Mouse (Mus musculus) thymus, postnatal 36 days (tissue): ENCODE data around the gene Scaf4.

ENCODE experiments used
- DNase-seq, 2 experiments: peaks; one replicate each; pipeline ENCODE4 v3.0.0; 2022; ENCODE audit warnings: mixed read lengths in 2 of 2

Gene Scaf4

DNA sequence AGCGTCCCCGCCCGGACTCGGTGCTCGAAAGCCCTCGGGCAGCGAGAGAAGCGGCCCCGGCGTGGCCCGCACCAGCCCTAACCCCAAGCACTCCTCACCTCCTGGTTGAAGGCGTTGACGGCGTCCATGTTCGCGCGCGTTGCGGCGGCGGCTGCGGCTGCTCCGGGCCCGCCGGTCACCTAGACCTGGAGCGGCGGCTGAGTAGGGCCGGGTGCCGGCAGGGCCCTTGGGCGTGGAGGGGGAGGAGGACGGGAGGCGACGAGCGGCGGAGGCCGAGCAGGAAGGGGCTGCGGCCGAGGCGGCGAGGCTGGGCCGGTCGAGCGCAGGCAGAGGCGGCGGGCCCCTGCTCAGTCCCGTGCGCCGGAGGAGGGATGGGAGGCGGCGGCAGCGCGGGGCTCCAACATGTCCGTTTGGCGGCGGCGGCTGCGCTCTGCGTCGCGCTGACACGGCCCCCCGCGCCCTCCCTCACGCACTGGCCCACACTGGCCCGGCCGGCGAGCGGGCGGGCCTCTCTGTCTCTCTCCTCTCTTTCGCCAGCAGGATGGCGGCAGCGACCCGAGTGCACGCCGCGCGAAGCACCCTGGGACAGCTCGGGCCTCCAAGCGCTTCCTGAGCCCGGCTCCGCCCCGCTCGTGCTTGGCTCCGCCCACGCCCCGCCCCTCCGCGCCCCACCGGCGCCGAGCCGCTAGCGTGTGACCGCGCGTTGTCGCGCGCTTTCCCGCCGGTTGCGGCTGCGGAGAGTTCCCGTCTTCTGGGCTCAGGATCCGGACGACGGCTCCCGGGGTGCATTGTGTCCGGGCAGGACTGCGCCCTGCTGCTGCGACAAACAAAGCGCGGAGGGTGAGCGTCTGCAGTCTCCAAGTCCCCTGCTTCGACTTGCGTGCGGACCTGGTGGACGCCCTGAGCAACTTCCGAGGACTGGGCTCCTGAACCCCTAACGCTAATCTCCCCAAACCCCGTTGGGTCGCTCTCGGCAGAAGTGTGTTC, at the start of gene Scaf4:
Gene Scaf4 (minus strand): TSS at position 599 of the 987 bp plus-strand sequence.
- DNase-seq, result peak; percentile 95 to 96

DNA sequence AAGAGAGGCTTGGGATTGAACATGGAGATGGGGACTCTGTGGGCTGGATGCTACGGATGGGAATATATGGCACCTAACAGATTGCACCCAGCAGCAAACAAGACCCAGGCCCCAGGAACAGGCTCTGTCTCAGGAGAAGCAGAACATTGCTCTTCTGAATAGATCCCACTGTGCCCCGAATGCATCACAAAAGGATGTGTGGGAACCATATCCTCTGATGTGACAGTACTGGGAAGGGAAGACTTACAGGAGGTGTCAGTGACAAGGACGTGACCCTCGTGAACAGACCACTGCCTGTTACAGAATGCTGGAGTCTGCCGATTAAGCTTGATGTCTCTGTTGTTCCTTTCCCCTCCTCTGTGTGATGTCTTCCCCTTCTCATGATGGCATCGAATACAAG, 48.2 kb upstream of the Scaf4 start:
- DNase-seq, result no peak

DNA sequence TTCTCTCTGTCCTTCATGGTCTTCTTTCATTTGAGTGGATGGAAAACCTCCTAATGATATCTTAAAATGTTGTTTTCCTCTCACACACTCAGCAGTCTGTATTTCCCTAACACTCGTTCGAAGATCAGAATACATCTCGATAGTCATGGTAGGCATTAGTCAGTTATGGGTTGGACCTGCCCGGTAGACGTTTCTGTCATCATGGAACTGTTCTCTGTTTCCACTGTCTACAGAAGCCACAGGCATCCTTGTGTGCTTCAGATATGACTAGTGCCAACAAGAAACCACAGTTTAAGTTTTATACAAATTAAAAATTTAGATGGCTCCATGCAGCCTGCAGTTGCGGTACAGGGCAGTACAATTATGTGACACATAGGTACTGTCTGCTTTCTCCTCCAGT, 46.7 kb upstream of the Scaf4 start:
- DNase-seq, result no peak

DNA sequence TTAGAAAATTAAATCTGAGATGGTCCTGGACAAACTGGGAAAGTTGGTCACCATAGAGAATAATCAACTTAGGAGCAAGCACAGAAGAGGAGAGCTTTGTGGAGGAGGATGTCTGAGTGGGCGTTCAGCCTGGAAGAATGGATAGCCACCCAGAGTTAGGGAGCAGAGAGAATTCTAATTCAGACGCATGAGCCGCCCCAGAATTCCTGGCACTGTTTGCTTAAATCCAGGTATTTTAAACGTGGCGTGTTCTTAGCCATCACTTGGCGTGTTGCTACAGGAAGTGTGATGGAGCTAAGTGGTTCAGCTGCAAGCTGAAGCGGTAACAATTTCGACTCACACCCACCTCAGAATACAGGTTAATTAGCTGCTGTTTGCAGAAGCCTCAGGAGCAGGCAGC, 45.2 kb upstream of the Scaf4 start:
- no peak for DNase-seq

DNA sequence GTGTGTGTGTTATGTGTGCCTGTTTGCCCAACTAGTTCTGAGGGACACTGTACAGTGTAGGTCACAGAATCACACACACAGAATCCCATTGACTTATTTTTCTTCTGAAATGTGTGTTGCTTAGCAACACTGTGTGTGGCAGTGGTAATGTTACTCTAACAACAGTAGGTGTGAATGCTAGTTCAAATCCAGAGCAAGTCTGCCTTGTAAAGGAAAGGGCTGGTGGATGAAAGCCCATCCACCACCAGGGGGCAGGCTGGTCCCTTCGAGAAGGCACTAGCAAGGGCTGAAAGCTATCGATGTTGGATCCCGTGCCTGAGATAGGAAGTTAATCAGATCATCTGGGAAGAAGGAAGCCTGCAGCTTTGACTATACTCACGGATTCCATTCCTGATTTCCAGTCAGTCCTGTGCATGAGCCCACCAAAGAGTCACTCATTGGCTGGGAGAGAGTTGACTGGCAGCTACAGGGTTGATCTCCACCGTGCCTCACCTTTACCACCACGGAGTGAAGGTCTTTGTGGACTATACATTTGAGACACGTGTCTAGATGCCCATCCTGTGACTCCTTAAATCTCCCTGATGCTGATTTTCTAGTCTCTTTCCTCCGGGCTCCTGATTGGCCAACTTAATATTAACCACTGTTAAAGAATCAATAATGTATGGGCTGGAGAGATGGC, 38.7 kb upstream of the Scaf4 start:
- DNase-seq, result peak; percentile 65 to 74

DNA sequence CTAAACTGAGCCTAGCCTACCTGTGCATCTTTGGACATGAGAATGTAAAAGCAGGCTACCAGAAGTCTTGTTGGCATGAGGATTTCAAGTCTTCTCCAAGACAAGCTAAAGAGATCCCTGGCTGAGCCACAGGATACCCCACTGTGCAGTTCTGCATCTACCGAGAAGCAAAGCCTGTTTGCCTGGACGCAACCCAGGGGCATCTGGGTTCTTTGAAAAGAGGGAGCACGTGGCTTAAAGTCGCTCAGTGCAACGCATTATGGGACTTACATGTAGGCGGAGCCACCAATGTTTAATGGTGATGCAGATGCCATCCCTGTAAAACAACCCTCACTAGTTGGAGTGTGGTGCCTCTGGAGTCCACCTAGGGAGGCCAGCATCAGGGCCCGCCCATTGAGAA, 35.0 kb upstream of the Scaf4 start:
- DNase-seq, result no peak

DNA sequence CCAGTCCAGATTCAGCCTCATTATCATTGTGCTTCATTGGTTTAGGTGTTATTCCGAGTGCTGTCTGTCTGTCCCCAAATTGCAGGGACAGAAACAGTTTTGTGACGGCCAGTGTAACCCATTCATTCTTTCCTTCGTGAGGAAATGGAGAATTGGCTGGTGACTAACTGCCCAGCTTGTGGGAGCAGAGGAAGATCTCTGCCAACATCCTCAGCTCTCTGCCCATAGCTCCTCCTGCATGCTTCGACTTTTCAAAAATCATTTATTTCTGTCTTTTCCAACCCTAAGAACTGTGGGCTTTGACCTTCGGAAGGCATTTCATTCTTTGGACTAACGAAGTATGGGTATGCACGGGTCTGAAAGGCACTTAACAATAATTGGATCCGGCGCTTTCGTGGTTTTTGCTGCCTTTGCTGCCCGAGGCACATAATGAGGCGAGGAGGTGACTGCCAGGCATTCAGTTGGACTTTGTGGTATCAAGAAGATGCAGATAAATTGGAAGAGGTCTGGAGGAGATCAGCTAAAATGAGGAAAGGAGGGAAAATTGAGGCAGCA, 34.1 kb upstream of the Scaf4 start:
- DNase-seq, result no peak

DNA sequence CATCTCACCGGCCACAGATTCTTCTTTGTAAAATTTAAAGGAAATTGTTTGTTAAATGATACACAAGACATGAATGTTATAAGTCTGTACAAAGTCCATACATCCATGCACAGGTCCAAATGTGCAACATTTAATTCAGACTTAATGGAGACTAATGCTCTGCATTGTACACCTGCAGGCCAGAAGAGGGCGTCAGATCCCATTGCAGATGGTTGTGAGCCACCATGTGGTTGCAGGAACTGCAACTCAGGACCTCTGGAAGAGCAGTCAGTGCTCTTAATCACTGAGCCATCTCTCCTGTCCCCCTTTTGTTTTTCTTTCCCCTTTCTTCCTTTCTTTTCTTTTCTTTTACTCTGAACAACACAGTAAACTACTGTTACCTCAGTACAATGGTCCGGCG, 33.5 kb upstream of the Scaf4 start:
- no peak for DNase-seq

DNA sequence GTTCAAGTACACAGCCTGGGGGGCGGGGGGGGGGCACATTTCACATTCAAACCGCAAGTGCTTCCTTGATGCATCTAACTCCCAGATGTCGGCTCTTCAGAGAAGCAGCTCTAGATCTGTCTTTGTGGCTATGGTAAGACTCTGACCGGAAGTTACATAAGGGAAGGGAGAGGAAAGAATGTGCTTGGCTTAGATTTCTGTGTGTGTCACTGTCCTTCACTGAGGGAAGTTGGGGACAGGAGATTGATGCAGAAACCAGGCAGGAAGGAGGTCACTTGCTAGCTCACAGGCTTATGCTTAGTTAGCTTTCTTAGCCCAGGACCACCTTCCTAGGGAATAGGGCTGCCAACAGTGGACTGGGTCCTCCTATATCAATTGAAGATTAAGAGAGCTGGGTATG, 31.6 kb upstream of the Scaf4 start:
- DNase-seq, result no peak

DNA sequence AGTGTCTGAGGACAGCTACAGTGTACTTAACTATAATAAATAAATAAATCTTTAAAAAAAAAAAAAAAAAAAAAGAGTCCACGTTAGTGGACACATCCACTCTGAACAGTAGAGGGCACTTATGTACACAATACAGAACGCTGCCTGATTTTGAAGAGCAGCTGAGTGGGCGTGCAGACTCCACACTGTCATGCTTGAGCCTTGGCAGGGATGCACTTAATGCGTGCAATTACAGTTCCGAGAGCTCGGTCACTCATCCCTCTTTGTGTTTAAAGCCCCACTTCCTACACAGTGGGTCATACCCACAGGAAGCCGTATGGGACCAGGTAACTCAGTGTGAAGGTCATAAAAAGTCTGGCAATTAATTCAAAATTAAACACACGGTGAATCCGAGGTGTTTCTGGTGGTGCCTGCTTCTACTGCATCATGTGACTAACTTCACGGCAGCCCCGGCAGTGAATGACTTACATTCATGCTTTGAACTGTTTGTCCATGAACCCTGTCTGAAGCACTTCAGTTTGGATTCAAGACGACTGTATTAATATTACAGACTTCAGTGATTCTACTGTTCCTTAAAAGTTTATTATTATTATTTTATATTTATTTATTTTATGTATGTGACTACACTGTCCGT, 28.3 kb upstream of the Scaf4 start:
- no peak for DNase-seq

DNA sequence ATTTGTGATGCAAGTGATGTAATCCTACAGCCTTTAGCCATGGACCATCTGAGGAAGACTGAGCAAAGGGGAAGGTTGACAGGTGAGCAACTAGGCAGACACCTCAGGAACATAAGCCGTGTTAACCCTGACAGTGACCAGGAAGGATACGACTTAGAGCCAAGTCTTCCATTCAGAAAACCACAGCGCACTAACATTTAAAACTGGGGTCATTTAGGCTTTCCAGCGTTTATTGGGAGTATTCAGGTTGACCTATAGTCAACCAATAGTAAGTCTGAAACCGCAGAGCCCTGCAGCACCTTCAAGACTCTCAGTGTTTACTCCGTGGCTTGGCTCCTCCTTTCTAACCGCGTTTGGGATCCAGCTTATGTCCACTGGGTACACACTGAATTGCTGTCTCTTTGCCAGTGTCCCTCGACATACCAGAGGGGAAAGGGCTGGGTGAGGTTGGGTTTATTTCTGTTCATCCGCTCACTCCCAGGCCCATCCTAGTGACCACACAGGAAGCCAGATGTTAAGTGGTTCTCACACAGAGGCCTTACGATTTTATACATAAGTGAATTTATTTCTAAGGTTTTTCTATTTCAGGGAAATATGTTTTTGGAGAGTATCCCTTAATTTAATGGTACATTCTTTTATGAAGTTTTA, 26.3 kb upstream of the Scaf4 start:
- no peak for DNase-seq

DNA sequence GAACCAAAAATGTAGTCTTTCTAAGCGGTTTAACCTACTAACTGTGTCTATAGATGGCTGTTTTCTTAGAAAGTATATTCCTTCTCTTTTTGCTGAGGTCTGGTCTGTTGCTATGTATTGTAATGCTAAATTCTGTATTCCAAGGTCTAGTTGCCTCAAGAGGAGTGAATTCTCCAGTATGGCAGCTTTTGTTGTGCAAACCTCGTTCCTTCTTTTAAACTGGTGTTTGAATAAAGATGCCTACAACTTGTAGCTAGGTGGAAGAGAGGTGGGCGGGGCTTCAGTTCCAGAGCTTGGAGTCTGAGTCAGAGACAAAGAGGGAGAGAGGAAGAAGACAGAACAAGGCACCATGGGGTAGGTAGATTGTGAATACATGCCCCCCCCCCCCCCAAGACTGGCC, 25.5 kb upstream of the Scaf4 start:
- DNase-seq, result no peak

DNA sequence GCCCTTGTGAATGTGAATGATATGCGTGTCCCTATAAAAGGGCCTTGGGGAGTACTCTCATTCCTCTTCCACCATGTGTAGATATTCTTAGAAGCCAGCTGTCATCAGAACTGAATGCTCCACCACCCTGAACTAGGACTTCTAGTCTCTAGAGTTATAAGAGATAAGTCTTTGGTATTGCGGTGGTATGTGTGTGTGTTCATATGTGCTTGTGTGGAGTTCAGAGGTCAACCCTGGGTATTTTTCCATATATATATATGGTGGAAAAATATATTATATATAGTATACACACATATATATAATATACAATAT, 19.6 kb upstream of the Scaf4 start:
- no peak for DNase-seq

DNA sequence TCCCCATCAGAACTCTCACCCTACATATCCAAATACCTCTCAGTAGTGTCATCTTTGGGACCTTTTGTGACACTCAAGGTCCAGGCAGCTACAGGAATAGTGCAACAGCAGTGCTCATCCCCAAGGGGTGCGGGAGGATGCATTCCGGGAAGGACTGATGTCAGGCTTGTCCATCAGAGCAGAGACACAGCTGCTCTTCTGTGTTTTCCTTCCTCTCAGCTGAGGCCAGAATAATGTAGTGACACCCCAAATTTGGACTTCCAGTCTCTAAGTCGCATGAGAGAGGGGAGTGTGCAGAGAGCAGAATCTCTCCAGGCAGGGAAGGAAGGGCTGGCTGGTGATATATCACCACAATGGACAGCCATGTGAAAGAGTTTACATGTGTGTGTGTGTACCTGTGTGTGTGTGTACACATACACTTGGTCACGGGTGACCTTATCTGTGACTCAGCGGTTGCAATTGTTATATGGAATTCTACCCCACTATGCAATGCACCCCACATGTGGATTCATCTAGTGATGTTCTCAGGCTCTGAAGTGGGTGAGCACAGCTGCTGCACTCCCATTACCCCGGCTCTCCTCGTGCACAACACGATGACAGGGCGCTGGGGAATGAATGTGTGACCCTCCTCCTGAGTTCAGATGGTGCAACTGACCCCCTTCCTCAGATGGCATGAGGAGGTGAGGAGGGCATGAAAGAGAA, 19.1 kb upstream of the Scaf4 start:
- DNase-seq, result no peak

DNA sequence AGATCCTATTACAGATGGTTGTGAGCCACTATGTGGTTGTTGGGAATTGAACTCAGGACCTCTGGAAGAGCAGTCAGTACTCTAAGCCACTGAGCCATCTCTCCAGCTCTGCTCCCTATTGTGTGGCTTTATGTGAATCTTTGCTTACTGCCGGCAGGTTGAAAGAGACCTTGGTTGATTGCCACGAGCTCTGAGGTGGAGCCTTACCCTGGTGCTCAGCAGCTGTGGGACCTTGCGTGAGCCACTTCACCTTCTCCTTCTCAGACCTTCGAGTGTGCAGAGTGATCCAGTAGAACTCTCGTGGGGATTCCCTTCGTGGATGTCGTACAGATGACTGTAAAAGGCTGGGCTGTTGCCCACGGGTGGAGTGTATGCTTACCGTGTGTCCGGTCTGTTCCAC, 17.4 kb upstream of the Scaf4 start:
- DNase-seq, result no peak

DNA sequence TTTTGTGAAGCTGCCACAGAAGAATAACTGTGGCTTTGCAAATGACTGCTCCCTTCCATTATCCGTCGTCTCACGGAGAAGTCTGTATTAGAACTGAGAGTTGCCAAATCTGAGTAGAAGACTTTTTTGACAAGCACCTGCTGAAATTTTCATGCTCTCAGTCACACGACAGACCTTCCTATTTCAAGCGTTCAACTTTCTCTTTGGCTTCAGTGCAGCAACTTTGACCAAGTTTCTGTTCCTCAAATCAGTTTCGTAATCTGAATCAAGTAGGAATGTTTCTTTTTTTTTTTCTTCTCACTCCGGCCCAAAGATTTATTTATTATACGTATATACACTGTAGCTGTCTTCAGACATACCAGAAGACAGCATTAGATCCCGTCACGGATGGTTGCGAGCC, 16.6 kb upstream of the Scaf4 start:
- no peak for DNase-seq

DNA sequence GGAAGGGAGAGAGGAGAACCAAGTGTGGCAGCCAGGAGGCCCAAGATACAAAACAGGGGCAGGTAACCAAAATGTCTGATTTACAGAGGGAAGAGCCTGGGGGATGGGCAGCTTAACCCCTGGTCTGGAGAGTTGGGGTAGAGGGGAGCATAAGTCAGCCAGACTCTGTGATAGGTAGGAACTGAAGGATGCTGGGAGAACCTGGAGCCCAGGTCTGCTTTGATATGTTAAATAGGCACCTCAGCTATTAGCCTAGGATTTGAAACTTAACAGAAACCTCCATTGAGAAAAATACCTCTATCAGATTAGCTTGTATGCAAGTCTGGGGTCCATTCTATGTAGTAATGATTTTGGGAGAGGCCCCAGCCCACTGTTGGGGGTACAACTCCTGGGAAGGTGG, 15.3 kb upstream of the Scaf4 start:
- no peak for DNase-seq

DNA sequence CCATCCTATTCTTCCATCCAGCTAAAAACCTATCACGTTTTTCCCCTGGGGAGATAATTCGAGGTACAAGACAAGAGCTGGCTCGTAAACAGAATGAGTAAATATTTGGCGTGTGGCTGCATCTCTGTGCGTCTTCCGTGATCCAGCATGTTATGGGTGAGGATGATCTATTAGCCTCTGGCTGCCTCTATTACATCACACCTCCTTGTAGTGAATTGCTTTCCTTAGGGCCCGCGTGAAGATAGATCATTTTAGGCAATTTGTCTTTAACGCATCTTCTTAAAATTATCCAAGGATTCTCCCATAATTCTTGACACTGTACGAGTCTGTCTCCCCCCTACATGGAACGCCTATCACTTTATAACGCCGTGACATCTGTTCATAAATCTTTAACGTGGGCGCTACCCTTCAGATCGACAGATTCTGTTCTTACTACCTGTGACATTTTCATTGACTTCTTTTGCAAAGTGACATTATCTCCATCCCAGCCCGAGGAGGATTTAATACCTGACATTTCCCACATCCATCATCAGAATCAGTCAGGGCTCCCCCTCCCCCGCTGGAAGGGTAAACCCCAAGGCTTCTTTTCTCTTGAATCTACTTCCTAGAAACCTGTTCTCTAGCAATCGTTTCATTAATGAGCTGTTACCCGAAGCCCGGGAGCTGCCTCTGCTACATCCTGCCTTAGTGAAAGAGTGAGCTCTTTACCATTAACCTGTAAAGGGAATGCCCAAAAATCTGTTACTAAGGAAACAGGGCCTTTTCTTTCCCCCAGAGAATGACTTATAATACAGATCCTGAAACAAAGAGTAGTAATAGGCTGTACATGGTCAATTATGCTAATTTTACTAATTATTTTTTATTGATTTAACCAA, 14.4 kb upstream of the Scaf4 start:
- no peak for DNase-seq

DNA sequence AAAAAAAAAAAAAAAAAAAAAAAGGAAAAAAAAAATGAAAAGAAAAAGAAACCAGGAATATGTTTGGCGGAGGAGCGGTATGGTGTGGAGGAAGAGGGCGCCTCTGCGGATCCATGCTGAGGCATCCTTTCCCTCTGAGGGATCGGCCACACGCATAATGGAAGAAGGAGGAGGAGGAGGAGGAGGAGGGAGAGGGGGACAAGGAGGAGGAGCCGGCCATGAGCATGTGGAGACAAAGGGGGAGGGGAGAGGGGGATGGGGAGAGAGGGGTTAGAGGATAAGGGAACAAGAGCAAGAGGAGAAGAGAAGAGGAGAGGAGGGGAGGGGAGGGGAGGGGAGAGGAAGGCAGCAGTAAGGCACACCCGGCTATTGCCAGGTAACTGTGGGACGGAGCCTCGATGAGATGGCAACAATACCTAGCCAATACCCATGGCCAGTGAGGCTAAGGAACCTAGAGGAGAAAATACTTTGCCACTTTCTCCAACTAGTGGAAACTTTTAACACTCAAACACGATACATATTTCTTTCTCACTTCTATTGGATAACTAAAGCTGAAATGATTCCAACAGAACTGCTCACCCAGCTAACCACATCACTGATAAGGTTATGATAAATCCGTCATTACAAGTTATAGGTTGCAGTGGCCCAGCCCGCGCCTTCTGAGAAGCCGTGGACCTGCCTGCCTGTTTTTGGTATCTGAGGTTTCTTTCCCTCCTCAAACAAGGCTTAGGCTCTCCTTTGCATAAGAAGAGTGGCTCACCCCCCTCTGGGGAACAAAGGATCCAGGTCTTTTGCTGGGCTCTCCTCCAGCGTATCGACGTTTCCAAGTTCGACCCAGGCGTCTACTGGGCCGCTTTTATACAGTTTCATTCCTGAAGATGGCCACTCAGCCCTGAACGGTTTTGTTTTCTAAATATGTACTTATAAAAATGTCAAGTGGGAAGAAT, 13.4 kb upstream of the Scaf4 start:
- no peak for DNase-seq

DNA sequence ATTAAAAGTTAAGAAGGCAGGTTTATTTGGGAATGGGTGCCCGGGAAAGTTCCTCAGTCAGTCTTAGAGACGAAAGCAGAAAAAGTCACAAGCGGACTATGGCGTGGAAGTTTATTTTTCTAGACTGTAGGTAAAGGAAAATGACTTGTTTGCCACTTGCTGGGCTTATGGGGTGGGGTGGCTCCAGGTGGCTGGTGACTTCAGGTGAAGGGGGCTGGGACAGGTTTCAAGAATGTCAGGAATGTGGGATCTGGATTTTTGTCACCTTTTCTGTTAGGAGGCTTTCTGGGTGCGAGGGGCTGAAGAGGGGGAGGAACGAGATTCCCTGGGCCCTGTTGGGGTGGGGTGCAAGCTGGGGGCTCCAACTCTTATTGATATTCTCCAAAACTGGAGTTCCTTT, 7.4 kb upstream of the Scaf4 start:
- no peak for DNase-seq
